Mouse (Mus musculus) thymus, adult 2 months (tissue): ENCODE data around the gene Coq3.

Experiments
- CTCF ChIP-seq: fragments of 200-500 bp; IDR thresholded peaks from 2 replicates; pipeline ENCODE4 v1.5.1; 2012; ENCODE audit warnings: mild to moderate bottlenecking, control low read depth, low read length, moderate library complexity, borderline replicate concordance; ENCODE audit not compliant: control insufficient read depth, poor library complexity, insufficient read depth; ENCODE audit errors: extremely low read depth
- POLR2A ChIP-seq: fragments of 200-500 bp; IDR thresholded peaks from 2 replicates; pipeline ENCODE4 v1.6.1; 2012; ENCODE audit warnings: mild to moderate bottlenecking, low read length, control low read depth, moderate library complexity; ENCODE audit not compliant: control insufficient read depth, poor library complexity, insufficient read depth; ENCODE audit errors: extremely low read depth

- TF ChIP-seq CTCF (no peak), POLR2A (no peak)
Observed at GRCm38 (mm10) chr4:21879565-21880220, at the start of gene Coq3.
